Mouse (Mus musculus) layer of hippocampus, adult 8-10 months (tissue): ENCODE measurements around the gene Acvr2a. TPM values are rescaled to one million over a fixed set of nuclear protein-coding genes. Genes with fewer than 3 reads are reported as not detected.
A peak's percentile ranks its signal among the peaks of the same experiment; 100 is the strongest.
"Not testable (repeated sequence)": the region's sequence is repeated elsewhere in the genome, so short reads cannot be mapped to it uniquely, and the experiment has no call there.

ENCODE experiments used
- DNase-seq, 2 experiments: peaks; one replicate each; pipeline ENCODE4 v3.0.0; 2022; ENCODE audit warnings: low spot score in 2 of 2
- total RNA-seq, 4 experiments: library from RNA; stranded (reverse); gene quantifications; 2 replicates each; pipeline ENCODE4 v1.2.4; 2022

Gene Acvr2a
- 10 to 100 TPM; 38.9 to 43.5 (median 42.0) TPM for total RNA-seq

GRCm38 (mm10) chr2:48813371-48814222 is at the start of gene Acvr2a:
Gene Acvr2a (plus strand): TSS chr2:48814109.
- peak; percentile 79 to 91 for DNase-seq

- no peak for DNase-seq
Observed at GRCm38 (mm10) chr2:48766513-48766912, 47.4 kb upstream of the Acvr2a start.

GRCm38 (mm10) chr2:48767778-48768177 is 46.1 kb upstream of the Acvr2a start:
- DNase-seq: no peak

GRCm38 (mm10) chr2:48768219-48768618 is 45.7 kb upstream of the Acvr2a start:
- no peak for DNase-seq

GRCm38 (mm10) chr2:48770100-48770499 is 43.8 kb upstream of the Acvr2a start:
- DNase-seq: no peak

- DNase-seq: no peak
Observed at GRCm38 (mm10) chr2:48770634-48771033, 43.3 kb upstream of the Acvr2a start.

GRCm38 (mm10) chr2:48775281-48775680 is 38.6 kb upstream of the Acvr2a start:
- DNase-seq: no peak

GRCm38 (mm10) chr2:48788901-48789300 is 25.0 kb upstream of the Acvr2a start:
- no peak for DNase-seq

- peak in 1 of 2 experiments; percentile 25 for DNase-seq
Observed at GRCm38 (mm10) chr2:48814223-48815038, 522 bp downstream of the Acvr2a start.

- no peak for DNase-seq
Observed at GRCm38 (mm10) chr2:48815039-48815590, 1.2 kb downstream of the Acvr2a start.

- DNase-seq: no peak
Observed at GRCm38 (mm10) chr2:48816141-48817028, 2.5 kb downstream of the Acvr2a start.

- DNase-seq: no peak
Observed at GRCm38 (mm10) chr2:48825878-48826277, 12.0 kb downstream of the Acvr2a start.

- DNase-seq: no peak
Observed at GRCm38 (mm10) chr2:48826380-48826779, 12.5 kb downstream of the Acvr2a start.

GRCm38 (mm10) chr2:48830492-48830891 is 16.6 kb downstream of the Acvr2a start:
- no peak for DNase-seq

- no peak for DNase-seq
Observed at GRCm38 (mm10) chr2:48832305-48832704, 18.4 kb downstream of the Acvr2a start.

- no peak for DNase-seq
Observed at GRCm38 (mm10) chr2:48833884-48834450, 20.1 kb downstream of the Acvr2a start.

GRCm38 (mm10) chr2:48841611-48842470 is 27.9 kb downstream of the Acvr2a start:
- DNase-seq: no peak

GRCm38 (mm10) chr2:48846689-48847398 is 32.9 kb downstream of the Acvr2a start:
- no peak for DNase-seq

- not testable (repeated sequence) for DNase-seq
Observed at GRCm38 (mm10) chr2:48865596-48865995, 51.7 kb downstream of the Acvr2a start.
